Mouse (Mus musculus): ENCODE results near the gene Pkm. TPM values are rescaled to one million over a fixed set of nuclear protein-coding genes. Genes with fewer than 3 reads are reported as not detected.

Gene Pkm
- total RNA-seq (2021), result 1,000 to 10,000 TPM; 1,287 to 1,327 TPM
- long read RNA-seq, experiment 1, transcript Pkm-201 (11 exons, 2,432 nt), result minor isoform, 184 of 2,820 reads
- long read RNA-seq, experiment 1, transcript Pkm-202 (11 exons, 2,041 nt), result major isoform, 2,392 of 2,820 reads
- long read RNA-seq, experiment 1, partial matches to known transcripts, result 183 of 2,820 reads
- long read RNA-seq, experiment 1, other reads (novel, unspliced or antisense), result 61 of 2,820 reads
- long read RNA-seq, experiment 2, transcript Pkm-201 (11 exons, 2,432 nt), result minor isoform, 145 of 2,377 reads
- long read RNA-seq, experiment 2, transcript Pkm-202 (11 exons, 2,041 nt), result major isoform, 2,025 of 2,377 reads
- long read RNA-seq, experiment 2, partial matches to known transcripts, result 140 of 2,377 reads
- long read RNA-seq, experiment 2, other reads (novel, unspliced or antisense), result 67 of 2,377 reads

DNA sequence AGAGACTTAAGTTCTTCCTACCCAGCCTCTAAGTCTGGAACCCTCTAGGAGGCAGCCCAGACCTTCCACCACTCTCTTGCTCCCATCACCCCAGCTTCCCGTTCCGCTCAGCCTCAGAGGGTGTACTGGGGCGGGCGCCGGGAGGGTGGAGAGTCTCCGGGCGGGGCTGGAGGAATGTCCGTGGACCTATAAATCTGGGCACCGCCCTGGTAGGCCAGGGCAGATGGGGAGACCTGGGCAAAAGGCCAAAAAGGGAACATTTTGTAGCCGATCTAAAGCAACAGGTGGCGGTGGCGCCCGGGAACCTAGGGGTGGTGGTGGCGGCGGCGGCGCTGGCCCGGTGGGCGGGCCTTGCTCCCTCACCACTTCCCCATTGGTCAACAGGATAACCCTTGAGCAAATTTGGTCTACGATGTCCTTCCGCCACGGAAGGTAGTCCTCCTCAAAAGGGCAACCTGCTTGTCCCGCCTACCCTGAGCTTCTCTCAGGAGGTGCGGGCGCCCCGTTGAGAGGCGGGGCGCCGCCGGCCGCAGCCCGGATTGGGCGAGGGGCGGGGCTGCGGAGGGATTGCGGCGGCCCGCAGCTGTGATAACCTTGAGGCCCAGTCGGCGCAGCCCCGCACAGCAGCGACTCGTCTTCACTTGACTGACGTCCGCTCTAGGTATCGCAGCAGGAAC lies at the start of gene Pkm:
Gene Pkm (plus strand): TSS at position 411 of the 677 bp plus-strand sequence.
- peak; percentile 94 to 95 for DNase-seq
- intact Hi-C loops (cut with DNase I), result loop anchor here (2.0 to 5.0 kb wide), 2 partner anchors 23 to 39 kb away; partner anchors contain the start of gene Parp6

DNA sequence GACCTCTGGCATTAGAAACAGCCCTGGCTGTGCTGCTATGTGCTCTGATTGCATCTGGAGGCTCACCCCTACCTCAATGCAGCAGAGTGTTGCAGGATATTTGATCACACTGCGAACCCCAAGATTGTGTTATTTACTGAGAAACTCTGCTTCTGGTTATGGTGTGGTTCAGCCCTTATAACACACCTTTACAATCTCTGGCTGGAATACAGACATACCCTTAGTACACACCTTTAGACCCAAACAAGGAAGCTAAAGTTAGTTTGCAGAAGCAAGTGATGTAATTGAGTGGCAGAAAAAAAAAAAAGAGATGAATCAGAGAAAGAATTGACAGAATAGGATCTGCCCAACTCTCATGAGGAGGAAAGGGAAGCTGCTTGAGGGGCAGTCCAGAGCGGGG lies 45.2 kb upstream of the Pkm start:
- DNase-seq, result no peak
- intact Hi-C loops (cut with DNase I), result no loop called here

DNA sequence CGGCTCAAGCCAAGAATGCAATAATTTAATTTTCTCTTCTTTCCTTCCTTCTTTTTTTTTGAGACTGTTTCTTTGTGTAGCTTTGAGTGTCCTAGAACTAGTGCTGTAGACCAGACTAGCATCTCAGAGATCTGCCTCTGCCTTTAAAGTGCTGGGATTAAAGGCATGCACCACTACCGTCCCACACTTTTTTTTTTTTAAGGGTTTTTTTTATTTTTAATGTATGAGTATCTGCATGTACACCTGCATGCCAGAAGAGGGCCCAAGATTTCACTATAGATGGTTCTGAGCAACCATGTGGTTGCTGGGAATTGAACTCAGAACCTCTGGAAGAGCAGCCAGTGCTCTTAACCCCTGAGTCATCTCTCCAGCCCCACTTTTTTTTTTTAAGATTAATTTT lies 40.4 kb upstream of the Pkm start:
- intact Hi-C loops (cut with DNase I), result loop anchor here (5.0 kb wide), 1 partner anchor 42 kb away; the partner anchor contains the start of gene Pkm
- no peak for DNase-seq

DNA sequence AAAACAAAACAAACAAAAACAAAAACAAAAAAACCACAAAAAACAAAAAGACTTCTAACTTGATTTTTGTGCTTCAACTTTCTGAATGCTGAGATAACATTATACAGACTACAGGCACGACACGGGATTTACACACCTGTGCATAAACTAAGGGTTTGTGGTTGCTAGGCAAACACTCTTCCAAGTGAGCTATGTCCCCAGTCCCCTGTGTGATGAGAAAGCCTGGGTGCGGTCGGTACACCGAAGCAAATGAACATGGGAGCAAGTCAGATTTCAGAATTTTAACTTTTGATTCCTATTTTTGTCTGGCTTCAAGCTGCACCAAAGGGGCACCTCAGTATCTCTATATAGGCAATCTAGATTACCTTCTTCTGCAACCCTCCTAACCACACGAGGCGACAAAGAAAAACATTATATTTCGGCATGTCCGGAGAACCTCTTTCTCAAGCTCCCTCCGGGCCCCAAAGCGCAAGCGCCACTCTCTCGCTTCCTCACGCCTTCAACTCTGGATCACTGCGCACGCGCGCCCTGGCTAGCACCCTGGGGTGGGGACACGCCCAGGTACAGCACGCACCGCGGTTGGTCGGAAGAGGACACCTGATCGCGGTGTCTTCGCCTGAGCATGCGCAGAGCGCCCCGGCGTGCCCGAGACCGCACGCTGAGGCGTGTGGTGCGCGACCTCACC lies 39.4 kb upstream of the Pkm start, which contains the start of gene Parp6:
Gene Parp6 (plus strand): TSS at position 663 of the 685 bp plus-strand sequence.
- intact Hi-C loops (cut with DNase I), result loop anchor here (5.0 kb wide), 1 partner anchor 41 kb away; the partner anchor contains the start of gene Pkm
- peak; percentile 100 for DNase-seq

DNA sequence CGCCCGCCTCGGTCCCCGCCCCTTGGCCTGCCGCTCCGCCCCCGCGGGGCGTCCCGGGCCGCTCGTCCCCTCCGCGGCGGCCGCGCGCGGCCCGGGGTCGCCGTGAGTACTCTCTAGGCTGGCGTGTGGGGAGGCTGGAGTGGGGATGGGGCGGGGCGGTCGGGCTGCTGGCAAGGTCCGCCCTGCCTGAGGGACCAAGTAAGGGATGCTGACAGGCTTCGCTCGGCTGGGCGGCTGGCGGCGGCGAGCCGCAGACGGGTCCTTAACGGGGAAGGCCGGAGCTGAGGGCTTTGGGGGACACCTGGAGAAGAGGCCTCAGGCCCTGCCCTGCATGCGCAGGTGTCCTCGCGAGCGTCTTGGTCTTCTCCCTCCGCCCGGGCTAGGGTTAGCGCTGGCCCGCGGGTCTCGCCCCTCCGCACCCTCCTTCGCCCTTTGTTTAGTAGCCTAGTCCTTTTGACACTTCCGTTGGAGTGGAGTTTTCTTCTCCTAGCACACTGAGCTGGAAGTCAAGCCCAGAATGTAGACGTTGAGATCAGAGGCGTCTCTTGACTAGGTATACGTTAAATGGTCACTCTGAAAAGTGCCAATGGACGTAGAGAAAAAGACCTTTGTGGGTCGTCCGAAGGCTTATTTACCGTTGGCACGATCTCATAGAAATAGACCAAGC lies 38.7 kb upstream of the Pkm start:
- intact Hi-C loops (cut with DNase I), result loop anchor here (5.0 kb wide), 1 partner anchor 40 kb away; the partner anchor contains the start of gene Pkm
- no peak for DNase-seq

DNA sequence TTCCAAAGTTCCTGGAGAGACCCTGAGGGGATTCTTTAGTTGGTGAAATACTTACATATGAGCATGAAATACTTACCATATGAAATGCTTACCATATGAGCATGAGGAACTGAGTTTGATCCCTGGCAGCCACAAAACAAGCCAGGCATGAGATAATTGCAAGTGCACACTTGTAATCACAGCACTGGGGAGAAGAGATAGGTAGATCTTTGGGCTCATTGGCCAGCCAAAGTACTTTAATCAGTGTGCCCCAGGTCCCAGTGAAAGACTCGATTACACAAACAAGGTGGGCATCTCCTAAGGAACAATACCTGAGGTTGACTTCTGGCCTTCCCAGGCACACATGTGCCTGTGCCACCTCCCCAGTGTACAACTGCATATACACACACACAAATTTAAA lies 17.8 kb upstream of the Pkm start:
- no peak for DNase-seq
- intact Hi-C loops (cut with DNase I), result no loop called here

DNA sequence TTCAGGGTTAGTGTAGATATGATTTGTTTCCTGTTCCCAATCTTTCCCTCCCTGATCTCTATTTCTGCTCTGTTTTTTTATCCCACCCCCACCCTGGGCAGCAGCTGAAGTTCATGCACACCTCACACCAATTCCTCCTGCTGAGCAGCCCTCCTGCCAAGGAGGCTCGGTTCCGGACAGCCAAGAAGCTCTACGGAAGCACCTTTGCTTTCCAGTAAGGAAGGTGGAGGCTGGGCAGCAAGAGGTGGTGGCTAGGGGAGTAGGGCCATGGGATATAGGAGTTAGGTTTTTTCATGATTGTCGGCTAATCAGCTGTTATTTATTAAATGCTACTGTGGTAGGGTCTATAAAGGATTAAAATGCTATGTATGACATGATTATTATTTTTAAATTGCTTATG lies 16.2 kb upstream of the Pkm start:
- no peak for DNase-seq
- intact Hi-C loops (cut with DNase I), result loop anchor here (5.0 kb wide), 1 partner anchor 37 kb away; no protein-coding TSS in a partner anchor

DNA sequence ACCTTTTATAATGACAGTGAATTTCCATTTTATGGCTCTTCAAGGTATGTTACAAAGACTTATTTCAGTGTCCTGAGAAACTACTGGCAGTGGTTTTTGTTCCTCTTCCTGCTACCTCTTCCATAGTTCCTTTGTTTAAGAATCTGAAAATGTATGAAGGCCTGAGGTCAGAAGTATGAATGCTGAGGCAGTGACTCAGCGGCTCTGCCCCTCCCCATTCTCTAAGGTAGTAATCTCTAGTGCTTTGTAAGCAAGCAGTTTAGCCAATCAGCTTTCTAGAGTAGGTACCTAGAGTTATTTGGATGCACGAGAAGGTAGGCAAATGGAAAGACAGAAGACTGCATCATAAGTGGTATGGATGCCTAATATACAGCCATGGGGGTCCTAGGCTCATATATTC lies 14.8 kb upstream of the Pkm start:
- no peak for DNase-seq
- intact Hi-C loops (cut with DNase I), result loop anchor here (5.0 kb wide), 1 partner anchor 36 kb away; no protein-coding TSS in a partner anchor

DNA sequence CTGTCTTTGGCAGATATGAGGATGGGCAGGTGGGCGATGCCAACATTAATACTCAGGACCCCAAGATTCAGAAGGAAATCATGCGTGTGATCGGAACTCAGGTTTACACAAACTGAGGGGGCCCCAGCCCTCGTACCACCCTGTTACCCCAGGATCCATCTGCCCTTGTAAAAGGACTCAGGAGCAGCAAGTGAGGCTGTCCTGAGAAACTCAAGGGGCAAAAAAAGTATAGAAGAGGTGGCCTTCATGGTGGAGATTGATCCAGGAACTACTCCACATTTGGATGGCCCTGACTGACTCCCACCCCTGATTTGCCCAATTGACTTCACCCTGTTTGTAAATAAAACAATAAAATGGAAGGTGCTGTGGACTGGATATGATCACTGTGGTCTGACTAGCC lies 6.3 kb upstream of the Pkm start:
- no peak for DNase-seq
- intact Hi-C loops (cut with DNase I), result no loop called here

DNA sequence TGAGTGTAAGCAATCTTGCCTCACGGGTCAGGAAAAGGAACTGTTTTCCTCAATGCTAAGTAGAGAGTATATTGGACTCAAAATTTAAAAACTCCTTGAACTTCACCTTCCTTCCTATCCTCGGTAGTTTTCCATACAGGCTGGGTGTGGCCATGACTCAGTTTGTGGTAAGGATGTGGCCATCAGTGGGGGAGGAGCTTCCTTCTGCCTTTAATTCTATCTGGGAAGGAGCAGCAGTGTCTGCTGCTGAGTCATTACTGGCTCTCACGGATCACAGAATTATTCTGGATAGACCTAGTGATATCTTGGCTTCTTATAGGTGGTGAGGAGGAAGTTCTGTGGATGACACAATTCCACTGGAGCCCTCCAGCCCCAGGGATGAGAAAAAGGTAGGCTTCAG lies 2.8 kb upstream of the Pkm start:
- intact Hi-C loops (cut with DNase I), result no loop called here
- DNase-seq, result no peak

DNA sequence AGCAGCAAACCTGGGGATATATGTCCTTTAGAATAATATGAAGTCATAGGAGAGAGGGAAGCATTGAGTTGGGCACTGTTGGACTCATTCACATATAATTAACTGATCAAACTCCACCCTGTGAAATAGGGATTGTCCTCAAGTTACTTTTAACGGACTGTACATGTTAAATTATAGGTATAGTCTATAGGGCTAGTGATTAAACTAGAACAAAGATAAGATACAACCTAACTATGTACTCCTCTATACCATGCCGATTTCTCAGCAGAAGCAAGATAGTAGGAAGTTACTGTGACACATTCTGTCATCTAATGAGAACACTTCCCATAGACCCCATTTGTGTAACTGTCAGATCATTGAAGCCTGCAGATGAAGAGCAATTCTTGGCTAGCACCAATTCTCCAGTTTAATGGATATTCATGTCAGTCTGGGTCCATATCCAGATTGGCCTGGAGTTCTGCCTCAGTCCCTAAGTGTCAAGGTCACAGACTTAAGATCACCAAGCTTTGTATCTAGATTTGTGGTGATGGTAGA lies 1.7 kb upstream of the Pkm start:
- no peak for DNase-seq
- intact Hi-C loops (cut with DNase I), result no loop called here

DNA sequence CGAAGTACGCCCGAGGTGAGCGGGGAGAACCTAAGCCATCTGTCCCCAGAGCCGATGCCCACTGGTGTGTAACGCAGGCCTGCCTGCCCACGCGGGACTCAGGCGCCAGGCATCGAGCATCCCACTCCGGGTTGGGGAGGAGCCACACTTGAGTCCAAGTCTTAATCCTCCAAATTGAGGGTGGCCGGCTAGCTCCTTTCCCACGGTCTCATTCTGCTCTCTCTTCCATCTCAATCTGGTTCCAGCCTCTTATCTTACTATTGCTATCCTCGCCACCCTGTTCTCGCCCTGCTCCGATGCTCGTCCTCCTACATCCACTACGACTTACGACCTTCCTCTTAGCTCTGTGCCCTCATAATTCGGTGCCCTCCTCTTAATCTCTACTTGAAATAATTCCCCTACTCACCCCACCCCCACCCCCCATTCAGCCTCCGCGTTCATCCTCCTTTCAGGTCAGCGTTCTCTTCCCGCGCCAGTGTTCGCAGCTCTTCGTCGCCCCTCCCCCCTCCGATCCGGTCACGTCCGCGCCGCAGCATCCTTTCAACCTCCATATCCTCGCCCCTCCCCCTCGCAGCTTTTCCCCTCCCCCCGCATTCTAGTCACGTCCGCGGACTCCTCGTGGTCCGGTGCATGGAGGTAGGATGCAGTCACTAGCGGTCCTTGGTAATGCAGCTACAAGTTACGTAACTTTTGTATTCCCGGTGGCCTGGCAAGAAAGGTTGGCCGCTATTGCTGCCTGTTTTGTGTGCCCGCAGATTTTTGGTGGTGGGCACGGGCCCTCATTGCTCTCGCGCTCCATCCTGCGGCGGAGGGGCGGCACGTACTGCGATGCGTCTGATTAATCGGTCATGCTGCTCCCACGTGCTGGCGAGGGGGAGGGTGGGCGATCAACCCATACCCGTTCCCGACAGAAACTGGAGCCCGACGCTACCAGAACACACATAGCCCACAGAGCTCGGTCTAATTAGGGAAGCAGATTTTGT lies 758 bp downstream of the Pkm start:
- intact Hi-C loops (cut with DNase I), result loop anchor here (2.0 to 5.0 kb wide), 2 partner anchors 22 to 40 kb away; partner anchors contain the start of gene Parp6

DNA sequence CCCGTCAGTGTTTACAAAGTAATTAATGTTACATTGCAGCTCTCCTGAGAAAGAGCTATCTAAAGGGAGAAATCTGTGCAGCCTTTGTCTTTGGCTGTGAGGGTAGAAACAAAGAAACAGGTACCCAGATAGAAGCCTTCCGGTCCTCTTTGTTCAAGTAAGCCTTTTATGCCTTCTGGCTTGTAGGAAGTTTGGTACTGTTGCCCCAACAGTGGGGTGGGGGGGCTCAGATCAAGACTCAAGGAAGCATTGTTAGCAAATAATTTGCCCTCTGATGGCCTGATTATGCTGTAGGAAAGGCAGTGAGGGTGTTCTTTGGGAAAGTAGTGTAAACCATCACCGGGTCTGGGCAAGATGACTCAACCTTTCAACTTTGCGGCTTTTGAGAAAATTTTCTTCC lies 2.0 kb downstream of the Pkm start:
- DNase-seq, result no peak
- intact Hi-C loops (cut with DNase I), result loop anchor here (5.0 kb wide), 1 partner anchor 41 kb away; the partner anchor contains the start of gene Parp6

More for the DNA sequence above, 758 bp downstream of the Pkm start:
- peak; percentile 82 for DNase-seq

DNA sequence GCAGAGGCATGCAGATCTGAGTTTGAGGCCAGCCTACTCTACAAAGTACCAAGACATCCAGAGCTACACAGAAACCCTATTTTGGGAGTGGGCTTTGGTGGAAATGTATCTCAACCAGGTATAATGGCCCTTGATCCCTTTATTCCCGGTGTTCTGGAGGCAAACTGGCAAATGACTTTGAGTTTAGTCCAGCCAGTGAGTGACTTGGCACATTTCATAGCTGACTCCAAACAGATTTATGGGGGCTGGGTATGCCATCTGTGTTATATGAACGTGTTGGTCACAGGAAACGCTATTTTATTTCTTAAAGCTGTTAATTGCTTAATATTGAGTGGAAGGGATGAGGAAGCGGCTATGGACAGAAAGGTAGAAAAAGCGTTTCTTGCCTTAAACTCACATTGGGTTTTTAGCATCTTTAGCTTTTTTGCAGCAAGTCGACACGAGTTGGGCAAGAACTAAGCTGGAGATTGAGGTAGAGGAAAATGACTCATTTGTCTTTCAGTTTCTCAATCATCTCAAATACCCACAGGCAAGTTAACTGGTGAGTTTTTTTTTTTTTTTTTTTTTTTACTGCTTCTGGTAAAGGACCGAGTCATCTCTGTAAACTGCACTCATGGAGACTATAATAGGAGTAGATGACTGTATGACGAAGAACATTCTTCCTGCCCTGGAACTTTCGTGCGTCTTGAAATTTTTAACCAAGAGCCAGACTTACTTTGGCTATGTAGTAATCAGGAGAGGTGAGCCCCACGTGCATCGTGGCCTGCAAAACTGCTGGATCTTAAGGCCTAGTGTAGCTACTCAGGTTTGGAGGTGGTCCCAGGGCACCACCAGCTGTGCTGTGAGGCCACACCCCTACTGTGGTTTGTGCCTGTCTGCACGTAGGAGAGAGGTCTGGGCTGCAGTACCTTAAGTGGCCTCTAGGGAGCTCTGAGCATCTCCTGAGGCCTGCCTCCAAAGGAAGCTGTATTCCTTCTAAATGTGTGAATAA lies 3.2 kb downstream of the Pkm start:
- intact Hi-C loops (cut with DNase I), result loop anchor here (5.0 kb wide), 1 partner anchor 42 kb away; the partner anchor contains the start of gene Parp6
- peak; percentile 83 to 90 for DNase-seq

DNA sequence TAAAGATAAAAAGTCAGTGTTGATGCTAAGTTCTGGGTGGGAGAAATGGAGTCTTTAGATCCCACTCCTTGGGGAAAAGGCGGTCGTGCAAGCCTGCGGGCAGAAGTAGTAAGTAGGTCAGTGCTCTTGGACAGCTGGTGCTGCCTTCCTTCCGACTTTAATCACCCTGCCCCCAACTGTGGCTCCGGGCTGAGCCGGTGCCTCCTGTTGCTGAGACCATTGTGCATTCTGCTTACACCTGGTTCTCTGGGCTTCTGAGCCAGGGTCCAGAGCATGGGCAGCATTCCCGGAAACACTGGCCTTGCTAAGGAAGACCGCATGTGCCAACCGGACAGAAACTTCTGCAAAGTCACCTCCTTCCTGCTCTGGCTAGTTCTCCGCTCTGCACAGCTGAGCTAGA lies 4.3 kb downstream of the Pkm start:
- peak; percentile 59 to 60 for DNase-seq
- intact Hi-C loops (cut with DNase I), result no loop called here

DNA sequence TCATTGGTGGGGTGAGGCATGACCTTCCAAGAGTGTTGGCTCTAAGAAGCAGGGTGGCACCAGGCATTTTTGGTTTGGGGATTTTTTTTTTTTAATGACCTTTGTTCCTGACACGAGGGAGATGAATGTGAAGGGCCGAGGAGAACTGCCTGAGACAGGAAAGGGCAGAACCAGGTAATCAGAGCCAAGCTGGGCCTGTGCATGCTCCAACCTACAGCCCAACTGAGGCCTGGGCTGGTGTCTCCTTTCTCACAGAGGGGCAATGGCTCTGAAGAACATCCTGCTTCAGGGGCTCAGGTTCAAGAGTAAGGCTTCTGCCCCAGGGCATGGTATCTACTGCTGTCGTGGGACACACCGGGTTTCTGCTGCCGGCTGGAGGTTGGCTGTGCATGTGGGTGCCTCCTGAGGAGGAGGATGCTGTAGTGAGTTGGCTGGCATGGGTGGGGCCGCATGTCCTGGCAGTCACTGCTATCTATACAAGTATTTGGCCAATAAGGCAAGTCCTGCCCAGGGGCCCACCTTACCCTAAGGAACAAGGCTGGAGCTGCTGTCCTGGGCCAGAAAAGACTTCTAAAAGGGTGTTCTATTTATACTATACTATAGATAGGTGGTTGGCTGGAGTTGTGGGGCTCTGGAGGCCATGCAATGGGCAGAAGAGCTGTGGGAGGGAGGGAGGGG lies 5.3 kb downstream of the Pkm start:
- no peak for DNase-seq
- intact Hi-C loops (cut with DNase I), result no loop called here

DNA sequence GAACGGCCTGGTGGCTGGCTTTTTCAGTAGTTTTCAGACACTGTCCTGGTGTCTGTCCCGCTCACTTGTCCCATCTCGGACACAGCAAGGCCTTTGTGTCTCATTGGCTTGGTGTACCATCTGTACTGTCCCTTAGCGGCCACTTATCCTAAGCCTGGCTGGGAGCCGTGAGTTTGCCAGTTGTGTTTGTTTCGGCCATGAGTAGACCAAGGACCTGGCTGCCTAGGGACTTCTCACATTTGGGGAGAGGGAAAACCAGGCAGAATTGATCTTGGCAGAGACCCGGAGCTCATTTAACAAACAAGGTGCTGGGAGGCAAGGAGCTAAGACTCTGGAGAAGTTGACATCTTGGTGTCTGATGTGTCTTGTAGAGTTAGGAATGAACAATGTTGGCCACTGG lies 7.1 kb downstream of the Pkm start:
- intact Hi-C loops (cut with DNase I), result no loop called here
- no peak for DNase-seq

Measured in heart, postnatal 14 days (tissue).